Mouse (Mus musculus): Measurements from ENCODE around the gene Bud13.
"Not testable (repeated sequence)": the region's sequence is repeated elsewhere in the genome, so short reads cannot be mapped to it uniquely, and the experiment has no call there.

The Bud13 gene

DNA sequence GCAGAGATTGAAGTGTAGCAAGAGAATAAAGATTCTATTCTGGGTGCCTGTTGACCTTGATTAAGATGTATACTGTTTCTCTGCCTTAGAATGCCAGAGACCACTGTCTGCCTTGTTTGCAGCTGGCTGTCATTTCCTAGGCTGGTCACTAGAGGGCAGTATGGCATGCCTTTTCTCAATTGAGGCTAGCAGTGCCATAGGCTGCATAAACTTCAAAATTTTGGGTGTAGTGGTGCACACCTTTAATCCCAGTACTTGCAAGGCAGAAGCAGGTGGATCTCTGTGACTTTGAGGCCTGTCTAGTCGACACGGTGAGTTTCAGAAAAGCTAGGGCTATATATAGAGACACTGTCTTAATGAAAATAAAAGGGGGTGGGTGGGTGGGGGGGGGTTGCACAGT, 19.3 kb downstream of the Bud13 start:
- DNase-seq, result peak in 1 of 2 experiments; percentile 64

DNA sequence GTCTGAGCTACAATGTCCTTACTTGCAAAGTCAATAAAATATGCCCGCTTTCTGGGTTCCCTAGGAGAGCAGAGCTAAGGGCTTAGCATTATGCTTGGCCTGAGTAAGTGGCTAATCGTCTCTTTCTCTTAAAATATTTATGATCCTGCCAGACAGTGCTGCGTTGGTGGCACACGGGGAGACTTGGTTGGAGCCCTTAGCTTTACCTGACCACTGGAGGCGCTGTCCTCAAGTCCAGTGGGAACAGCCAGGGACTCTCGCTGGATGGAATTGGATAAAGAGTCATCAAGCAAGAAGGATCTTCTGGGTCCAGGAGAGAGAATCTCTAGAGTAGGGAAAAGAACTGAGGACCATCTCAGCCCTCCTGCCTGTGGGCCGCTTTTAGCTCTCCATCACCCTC, 26.3 kb downstream of the Bud13 start:
- DNase-seq, result no peak

DNA sequence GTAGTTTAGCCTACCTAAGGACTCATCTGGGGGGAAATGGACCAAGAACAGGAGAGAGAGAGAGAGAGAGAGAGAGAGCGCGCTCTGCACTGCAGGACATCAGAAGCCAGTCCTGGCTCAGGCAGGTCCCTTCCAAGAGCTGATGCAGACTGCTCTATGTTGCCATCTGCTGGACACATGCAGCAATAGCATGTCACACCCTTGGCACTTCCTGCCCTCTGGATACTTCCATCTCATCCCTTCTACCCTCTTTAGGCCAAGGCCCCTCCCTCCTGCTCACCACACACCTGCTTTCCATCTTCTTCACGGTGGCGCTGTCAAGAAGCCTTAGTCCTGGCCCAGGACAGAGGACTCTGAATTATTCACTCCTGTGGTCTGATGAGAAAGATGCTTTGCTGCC, 31.7 kb downstream of the Bud13 start:
- peak; percentile 63 to 75 for DNase-seq

DNA sequence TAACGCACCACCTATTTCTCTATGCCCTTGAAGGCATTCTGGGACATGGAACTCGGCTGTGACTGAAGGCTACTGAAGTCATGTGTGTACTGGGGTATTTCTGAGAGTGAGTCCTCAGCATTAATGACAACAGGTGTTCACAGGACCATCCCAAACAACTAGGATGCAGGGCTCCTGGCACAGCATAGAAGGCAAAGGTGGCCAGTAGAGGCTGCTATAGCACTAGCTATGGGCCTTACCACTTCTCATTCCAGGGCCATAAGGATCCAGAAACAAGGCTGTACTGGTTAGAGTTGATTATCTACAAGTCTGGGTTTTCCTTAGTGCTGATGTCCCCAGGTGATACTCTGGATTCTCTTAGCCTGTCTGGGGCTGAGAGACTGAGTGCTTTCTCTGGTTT, 32.1 kb downstream of the Bud13 start:
- DNase-seq, result no peak

DNA sequence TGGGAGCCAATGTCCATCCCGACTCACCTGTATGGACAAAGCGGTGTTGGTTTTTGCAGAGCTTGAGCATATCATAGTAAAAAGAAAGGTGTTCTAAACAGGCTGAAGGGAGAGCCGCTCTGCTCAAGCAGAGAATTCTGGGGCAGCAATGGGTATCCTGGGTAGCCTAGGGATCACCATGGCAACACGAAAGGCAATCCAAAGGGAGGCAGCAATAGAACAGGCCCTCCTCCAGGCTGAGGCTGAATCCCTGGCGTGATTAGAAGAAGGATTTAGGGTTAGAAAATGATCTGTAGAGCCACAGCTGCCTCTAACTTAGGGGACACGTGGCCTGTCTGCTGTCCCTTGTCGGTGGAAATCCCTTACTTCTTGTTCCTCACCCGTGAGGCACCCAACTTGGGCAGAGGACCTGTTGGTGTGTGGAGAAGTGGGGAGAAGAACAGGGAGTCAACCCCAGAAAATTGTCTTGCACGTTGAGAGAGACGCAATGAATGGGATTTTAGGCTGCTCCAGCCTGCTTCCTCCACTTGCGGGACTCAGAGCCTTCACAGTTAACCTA, 33.1 kb downstream of the Bud13 start:
- DNase-seq, result no peak

DNA sequence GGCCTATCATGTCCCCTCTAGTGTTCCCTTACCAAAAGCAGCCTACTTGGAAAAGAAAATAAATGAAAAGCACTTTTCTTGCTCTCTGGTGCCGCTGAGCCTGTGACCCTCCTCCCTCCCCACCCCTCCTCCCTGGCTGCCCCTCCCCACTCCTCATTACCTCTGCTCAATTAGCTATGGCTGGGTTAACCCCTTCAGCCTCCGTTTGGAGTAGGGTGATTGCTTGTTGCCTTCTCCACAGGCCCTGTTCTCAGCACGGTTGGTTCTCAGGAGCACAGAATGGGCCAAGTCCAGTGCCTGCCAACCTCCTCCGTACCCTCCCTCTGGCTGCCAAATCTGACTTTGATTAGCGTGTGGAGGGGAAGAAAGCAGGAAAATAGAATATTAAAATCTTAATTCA, 33.6 kb downstream of the Bud13 start:
- no peak for DNase-seq

DNA sequence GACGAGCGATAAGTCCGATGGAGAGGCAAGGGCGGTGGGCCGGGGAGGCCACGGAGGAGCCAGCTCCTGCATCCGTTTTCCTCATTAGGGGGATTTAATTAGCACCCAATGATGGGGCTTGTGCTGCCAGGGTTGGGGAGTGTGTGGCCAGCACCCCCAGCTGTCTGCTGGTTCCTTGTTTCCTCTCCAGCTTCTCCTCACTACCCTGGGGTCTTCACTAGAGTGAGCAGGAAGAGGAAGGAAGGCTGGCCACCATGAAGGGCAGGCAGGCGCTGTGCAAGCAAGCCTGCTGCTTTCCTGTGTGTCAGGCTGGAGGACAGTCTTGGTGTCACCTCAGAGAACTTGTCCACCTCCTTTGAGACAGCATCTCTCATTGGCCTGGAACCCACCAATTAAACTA, 34.1 kb downstream of the Bud13 start:
- DNase-seq, result no peak

DNA sequence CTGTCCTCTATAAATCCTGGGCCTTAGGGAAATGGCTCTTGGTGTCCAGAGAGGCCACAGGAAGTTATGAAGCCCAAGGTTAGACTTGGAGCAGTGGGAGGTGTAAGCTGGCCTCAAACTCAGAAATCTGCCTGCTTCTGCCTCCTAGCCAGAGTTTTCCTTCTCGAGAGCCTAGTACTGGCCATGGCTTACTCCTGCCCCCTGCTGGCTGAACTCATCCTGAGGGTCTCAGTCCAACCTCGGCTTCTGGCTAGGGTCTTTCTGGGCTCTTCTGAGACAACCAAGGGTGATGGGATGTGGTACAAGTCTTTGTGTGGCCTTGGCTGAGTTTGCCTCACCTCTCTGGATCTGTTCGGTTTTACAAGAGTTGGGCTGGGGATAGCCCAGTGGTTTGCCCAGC, 35.1 kb downstream of the Bud13 start:
- no peak for DNase-seq

DNA sequence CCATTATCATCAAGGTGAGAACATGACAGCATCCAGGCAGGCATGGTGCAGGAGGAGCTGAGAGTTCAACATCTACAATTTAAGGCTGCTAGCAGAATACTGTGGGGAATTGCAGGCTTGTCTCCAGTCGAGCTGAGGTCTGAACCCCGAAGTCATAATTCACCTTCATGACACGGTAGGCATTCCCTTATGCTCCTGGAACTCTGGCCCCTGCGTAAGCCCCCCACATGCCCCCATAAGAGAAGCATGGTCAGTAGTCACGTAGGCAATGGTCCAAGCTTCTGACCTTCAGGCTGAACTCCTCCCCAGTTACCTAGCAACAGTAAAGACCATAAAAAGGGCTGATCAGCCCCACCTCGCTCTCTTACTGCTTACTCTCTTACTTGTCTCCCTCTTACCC, 37.1 kb downstream of the Bud13 start, which contains the start of gene 4931429L15Rik:
TSS of gene 4931429L15Rik (minus strand) at position 101 of the 400 bp plus-strand sequence.
- DNase-seq, result peak in 1 of 2 experiments; percentile 7

DNA sequence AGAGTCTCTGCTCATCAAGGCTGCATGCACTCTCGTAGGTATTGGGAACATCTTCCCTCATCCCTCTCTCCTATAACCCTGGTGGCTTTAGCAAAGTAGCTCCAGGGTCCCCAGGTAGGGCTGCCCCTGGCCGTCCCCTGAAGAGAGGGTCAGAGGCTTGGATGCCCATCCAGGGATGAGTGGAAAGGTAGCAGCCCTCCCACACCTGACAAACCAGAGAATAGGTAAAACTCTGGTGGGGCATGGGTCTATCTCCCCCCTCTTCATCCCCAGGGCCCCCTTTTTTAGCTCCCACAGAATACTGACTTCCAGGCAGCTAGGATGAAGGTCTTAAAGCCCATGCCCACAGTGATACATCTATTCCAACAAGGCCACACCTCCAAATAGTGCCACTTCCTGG, 37.7 kb downstream of the Bud13 start:
- DNase-seq, result peak in 1 of 2 experiments; percentile 5

DNA sequence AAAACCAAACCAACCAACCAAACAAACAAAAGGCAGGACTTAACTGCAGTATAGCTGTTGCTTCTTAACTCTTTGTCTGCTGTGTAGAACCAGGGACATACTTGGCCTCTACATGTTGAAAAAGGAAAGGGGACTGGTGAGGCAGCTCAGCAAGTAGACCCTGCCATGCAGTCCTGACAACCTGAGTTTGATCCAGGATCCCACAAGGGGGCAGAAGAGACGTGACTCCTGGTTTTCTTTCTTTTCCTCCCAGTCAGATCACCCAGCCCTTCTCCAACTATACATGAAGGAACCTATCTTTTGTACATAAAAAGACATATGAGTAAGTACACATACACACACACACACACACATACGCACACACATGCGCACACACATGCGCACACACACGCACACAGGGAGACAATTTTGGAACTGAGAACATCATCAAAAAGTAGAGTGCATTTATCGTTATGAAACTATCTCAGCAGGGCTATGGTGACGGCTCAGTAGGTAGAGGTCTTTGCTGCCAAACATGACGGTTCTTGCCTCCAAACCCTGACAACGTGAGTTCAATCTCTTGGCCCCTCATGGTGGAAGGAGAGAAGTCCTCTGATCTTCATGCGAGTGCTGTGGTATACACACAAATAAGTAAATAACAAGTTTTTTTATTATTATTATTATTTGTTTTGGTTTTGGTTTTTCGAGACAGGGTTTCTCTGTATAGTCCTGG, 44.0 kb downstream of the Bud13 start:
- peak in 1 of 2 experiments; percentile 8 for DNase-seq

DNA sequence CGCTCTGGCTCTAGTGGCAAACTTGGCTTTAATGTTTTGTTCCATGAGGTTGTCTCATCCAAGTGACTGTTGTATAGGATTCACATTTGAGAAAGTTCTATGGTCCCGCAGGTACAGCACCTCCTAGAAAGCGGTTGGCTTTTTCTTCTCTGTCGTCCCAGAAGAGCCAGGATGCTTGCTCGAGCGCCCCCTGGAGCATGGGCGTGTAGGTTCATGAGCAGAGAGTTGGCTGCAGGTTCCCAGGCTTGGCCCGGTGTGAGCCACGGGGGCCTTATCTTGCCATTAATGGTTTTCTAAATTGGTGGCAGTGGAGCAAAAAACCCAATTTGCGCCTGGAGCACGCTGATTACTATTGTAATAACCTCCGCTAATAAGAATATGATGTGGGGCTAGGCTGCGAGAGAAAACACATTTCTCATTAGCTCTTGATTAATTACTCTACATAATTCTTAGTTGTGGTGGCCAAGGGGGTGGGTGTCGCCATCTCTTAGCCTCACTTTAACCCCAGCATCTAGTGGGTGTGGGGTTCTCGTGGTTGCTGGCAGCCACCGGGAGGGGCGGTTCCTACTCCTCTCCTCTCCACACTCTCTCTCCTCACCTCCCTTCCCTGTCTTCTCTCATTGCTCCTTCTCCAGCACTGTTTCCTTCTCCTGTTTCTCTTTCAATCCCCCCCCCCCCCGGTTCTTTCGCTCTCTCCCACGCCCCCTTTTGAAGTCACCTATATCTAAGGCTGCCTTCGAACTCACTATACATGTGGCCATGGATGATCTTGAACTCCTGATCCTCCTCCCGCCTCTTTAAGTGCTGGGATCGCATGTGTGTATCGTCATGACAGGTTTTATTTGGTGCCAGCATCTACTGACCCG, 45.1 kb downstream of the Bud13 start:
- peak in 1 of 2 experiments; percentile 14 for DNase-seq

DNA sequence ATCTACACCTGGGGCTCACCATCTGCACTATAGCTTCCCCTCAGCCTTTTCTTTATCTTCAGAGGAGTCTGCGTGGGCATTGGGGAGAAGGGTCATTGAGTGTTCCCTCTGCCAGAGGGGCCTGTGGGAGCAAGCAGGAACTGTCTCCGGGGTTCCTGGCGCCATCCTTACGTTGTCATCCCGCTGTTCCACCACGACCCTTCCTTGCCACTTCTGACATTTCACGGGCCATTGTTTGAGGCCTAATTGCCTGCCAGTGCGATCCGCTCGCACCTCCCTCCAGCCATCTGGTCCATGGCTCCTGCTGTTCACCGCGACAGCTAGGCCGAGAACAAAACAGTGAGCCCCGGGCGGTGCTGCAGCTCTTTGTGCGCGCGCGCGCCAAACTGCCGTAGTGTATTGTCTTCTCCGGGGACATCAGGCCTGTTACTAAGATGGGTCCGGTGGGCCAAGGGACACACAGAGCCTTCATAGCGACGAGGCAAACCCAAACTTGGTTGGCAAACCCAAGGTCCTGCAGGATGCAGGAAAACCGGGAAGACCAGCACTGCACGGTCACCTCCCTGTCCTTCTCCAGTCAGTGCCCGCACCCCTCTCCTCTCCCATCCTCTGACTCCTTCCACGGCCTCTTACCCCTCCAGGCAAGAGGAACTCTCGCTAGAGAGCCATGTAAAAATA, 45.9 kb downstream of the Bud13 start:
- peak; percentile 30 to 49 for DNase-seq

DNA sequence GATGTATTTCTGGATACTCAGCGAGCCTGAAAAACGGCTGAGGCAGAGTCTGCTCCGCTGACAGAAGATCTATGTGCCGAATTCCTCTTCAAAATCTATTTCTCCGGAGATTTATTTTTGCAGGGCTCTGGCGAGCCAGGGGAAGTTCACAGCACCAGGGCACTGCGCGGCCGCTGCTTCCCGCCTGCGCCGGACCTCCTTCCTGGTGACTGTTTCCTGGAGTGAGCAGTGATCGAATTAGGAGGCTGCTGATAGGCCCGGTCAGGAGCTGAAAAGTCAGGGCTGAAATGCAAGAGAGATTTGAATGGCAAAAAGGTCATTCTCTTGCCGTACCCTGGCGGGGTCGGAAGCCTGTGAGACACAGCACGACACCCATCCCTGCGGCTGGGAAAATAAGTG, 46.4 kb downstream of the Bud13 start:
- peak; percentile 27 to 42 for DNase-seq

DNA sequence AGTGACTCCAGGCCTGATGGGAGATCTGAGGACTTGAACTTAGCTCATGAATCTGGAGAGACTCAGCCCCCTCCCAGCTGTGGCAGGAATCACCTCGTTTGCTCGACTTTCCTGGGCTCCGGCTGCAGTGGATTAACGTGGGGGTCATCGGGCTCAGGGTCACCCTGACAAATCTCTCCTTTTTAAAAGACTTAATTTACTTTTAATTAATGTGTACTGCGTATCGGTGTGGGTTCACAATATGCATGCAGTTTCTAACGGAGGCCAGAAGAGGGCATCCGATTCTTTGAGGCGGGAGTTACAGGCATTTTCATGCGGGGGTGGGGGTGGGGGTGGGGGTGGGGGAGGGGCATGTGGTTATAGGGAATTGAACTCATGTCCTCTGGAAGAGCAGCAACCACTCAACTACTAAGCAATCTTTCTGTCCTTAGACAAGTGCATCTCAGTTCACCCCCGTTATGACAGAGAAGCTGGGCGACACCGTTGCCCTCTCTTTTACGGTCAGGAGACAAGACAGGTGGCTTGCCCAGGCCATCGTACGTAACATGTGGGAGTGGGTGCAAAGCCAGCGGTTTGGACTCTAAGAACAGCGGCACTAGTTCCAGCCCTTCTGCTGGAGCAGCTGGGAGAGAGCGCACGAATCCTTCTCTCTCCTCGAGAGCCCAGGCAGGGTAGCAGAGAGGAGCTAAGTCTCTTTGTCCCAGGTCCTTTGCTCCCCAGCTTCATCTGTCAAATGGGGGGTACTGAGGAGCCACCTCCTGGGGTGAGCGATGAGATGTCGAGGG, 47.2 kb downstream of the Bud13 start:
- DNase-seq, result peak in 1 of 2 experiments; percentile 16

DNA sequence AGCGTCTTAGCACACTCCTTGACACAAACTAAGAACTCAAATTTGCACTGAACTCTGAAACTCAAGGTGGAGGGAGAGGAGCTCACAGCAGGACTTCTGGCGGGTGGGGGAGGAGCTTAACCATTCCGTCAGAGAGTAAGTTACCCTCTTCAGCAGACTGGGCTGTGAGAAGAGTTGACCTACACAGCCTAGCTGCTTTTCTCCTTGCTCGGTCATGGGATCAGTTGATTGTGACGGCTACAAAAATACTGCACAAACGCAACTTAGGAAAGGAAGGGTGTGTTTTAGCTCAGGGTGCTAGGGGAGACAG, 47.7 kb downstream of the Bud13 start:
- DNase-seq, result no peak

DNA sequence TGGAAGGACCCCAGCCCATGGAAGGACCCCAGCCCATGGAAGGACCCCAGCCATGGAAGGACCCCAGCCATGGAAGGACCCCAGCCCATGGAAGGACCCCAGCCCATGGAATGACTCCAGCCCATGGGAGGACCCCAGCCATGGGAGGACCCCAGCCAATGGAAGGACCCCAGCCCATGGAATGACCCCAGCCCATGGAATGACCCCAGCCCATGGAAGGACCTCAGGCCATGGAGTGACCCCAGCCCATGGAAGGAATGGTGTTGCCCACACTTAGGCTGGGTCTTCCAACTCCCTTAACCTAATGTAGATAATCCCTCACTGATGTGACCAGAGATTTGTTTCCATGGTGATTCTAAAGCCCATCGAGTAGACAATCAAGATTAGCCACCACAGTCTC, 48.5 kb downstream of the Bud13 start:
- DNase-seq, result peak in 1 of 2 experiments; percentile 5

DNA sequence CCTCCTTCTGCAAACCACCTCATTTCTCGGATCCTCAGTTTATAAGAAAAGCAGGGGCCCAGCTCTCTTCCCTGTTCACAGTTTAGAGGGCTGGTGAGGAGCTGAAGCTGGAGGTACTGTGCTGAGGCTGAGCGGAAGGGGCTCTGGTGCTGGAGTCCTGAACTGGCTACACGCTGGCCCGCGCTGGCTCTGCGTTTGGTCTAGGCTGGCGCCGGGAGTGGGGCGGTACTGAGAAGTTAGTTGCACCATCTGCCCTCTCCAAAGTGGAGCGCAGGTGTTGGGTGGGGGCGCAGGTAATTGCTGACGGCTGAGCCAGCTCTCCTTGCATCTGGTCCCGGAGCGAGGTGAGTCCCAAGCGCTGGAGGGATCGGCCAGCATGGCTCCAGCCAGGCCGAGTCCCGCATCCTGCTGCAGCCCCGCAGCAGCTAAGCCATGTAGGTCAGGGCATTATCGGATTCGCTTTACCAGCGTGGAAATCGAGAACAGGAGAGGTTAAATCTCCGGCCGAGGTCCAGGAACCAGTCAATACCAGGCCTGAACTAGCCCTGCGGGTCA, 51.7 kb downstream of the Bud13 start:
- no peak for DNase-seq

DNA sequence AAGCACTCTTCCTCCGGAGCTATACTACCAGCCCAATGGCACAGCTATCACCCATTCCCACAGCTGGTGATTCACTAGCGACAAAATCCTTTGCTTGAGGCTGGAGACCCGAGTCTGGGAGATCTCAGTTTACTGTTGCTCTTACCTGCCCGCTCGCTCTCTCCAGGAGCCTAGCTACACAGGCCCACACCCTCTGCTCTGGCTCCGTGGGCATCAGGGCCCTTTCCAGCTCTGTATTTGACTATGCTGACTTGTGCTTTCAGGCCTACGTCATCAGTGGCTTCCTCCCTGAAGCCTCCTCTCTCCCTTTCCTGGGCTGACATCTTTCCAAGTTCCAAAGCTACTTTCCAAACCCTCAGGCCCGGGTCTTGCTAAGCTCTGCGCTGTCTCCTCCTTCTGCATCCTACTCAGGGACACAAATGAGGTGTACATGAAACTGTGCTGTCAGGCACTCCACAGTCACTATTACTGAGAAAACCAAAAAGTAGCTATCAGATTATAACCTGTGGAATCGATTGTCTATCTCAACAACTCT, 52.7 kb downstream of the Bud13 start:
- no peak for DNase-seq

DNA sequence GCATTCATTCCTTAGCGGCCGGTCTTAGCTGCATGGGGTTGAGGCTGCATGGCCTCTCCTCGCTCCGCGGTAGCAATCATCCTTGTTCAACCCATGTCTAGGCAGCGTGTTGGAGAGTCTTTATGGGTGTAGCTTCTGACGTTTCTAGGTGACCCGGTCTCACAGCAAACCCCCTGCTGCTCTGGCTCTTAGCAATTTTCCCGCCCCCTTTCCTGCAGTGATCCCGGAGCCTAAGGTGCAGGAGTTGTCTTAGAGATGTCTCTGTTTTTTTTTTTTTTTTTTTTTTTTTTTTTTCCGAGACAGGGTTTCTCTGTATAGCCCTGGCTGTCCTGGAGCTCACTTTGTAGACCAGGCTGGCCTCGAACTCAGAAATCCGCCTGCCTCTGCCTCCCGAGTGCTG, 53.5 kb downstream of the Bud13 start:
- DNase-seq, result not testable (repeated sequence)

DNA sequence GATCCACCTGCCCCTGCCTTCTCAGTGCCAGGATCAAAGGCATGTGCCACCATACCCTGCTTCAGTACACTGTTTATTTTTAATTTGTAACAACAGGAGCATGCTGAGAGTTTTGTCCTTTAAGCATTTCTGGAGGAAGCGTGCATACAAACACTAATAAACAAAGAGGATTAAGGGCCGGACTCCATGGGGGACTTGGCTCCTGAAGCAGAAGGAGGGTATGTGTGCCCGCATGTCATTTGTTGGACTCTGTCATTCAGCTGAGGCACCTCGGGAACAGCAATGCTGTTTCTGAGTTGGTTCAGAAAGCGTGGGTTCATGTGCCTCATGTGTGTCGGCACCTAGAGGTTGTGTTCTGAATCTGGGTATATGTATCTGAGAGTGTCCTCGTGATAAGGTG, 54.5 kb downstream of the Bud13 start:
- DNase-seq, result no peak

DNA sequence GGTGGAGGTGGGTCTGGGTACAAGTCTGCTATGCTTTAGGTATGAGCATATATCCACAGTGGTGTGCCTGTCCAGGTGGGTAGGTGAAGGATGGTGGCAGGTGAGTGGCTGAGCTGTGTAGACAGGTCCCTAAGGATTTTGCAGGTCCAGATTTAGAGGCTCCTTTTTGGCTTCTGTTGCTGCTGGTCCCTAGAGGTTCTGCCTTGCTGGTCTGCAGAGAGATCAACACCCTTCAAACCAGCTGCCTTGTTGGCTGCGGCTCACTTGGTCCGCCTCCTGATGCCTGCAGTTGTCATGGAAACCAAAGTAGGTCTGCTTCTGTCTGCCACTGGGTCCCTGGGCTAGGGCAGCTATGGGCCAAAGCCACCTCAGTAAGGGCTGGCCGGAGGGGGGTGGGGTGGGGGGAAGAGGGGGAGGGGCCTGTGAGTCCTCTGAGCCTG, 55.1 kb downstream of the Bud13 start:
- DNase-seq, result peak in 1 of 2 experiments; percentile 54

All from lung, postnatal 4 days (tissue).